Mouse (Mus musculus): ENCODE measurements around the gene Cldnd2. TPM values are rescaled to one million over a fixed set of nuclear protein-coding genes. Genes with fewer than 3 reads are reported as not detected.

Cldnd2 gene
- polyA plus RNA-seq (2012; rRNA removed) = not detected in 2 replicates

DNA sequence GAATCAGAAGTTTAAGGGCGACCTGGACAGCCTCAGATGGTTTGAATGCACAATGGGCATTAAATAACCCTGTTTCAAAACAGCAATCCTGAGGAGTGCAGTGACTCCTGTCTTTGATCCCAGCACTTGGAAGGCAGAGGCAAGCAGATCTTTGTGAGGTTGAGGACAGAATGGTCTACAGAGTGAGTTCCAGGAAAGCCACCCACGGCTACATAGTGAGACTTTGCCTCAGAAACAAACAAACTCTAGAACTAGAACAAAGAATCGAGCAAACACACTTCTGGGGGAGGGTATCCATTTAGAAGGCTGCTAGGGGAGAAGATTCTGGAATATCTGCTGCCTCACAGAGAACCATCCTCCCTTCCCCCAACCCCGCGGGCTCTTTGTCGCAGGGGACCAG is at the start of gene Cldnd2:
Gene Cldnd2 (plus strand): TSS at position 301 of the 400 bp plus-strand sequence.

GRCm38 (mm10) chr7:43408131-43408553 is 32.4 kb upstream of the Cldnd2 start, which contains the start of gene Siglecg:
Gene Siglecg, plus strand, starts transcription at chr7:43408204.

GRCm38 (mm10) chr7:43427406-43427805 is 13.2 kb upstream of the Cldnd2 start, which contains the start of gene Lim2:
Gene Lim2, plus strand, starts transcription at chr7:43427670.

DNA sequence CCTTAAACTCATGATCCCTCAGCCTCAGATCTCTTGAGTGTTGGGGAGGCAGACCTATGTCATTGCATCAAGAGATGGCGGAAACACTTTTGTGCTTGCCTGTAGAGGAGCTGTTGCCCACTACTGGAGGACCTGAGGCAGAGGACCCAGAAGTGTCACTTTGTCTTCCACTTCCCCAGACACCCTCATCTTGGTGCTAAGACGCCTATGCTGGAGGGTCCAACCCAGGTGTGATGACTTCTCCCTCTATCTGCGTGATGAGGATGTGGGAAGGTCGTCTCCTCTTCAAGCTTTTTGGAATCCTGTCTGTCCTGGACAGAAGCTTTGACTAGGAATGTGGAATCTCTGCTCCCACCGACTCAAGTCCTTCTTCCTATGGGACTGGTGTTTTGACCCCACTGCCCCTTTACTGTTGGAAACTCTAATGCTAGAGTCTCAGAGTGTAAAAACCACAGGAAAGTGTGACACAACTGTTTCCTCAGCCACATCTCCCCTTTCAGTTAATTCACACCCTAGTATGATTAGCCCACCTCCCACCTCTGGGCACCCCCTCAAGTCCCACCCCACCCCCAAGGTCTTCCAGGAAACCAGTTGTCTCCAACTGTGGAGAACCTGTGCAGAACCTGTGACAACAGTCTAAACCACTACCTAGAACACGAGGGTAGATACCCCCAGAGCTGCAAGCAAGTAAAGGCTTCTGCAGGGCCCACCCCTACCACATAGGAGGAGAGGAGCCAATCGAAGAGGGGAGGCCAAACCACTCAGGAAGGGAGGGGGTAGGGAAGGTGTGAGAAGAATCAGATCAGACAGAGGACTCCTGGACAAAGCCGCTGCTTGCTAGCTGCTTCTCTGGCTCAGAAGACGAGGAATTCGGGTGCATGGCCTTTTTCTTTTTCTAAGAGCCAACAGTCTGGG is 4.0 kb upstream of the Cldnd2 start, which contains the start of gene Nkg7:
Gene Nkg7 (plus strand): TSS at position 733 of the 915 bp plus-strand sequence.

DNA sequence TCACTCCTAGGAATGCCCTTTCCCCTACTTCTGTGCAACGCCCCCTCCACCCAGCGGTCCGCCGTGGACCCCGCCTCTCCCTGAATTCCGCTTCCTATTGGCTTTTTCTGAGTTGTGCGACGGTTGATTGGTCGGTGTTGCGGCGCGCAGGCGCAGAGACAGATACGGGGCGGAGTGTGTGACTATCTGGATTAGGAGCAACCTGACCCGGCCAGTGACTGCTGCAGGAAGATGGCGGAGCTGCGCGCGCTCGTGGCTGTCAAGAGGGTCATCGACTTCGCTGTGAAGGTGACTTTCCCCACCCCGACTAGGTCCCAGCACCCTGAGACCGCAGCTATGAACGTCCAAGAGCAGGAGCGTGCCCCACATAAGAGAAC is 3.3 kb downstream of the Cldnd2 start, which contains the start of the genes Etfb and Gm45233:
Gene Etfb (plus strand): TSS at position 167 of the 377 bp plus-strand sequence.
Gene Gm45233 (plus strand): TSS at position 212 of the 377 bp plus-strand sequence.

DNA sequence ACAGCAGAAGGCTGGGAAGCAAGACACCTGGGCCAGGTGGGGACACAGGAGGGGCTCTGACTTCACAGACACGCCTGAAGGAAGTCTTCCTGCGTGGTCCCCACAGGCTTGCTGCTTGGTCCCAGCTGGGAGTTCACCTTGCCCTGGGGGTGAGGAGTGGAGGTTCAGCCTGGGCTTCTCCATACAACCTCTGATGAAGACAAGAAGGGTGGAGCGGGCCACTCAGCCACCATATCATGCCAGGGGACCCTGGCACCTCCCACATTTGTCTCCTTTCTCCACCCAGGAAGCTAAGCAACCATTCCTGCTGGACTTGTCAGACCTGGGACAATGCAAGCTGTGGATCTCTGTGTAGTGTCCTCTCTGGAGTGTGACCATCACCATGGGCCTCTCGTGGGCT is 22.3 kb downstream of the Cldnd2 start, which contains the start of gene Vsig10l:
Gene Vsig10l (plus strand): TSS at position 301 of the 400 bp plus-strand sequence.

GRCm38 (mm10) chr7:43489631-43490125 is 49.1 kb downstream of the Cldnd2 start, which contains the start of gene Iglon5:
Gene Iglon5, minus strand, starts transcription at chr7:43490075.

Other genes with a start within 250 kb of the Cldnd2 start
- gene Zfp715, start 127.5 kb upstream of the Cldnd2 start, polyA plus RNA-seq (2012; rRNA removed) = 7.7 and 12.3 TPM in 2 replicates
- 0.26 and 0.29 TPM in 2 replicates for gene Siglecf, start 89.4 kb upstream of the Cldnd2 start, polyA plus RNA-seq (2012; rRNA removed)
- 0.26 and 0.39 TPM in 2 replicates for gene Siglecg, start 32.6 kb upstream of the Cldnd2 start, polyA plus RNA-seq (2012; rRNA removed)
- 0.16 TPM in 1 of 2 replicates, not detected in the other for gene Lim2, start 13.1 kb upstream of the Cldnd2 start, polyA plus RNA-seq (2012; rRNA removed)
- not detected in 2 replicates for gene Nkg7, start 3.7 kb upstream of the Cldnd2 start, polyA plus RNA-seq (2012; rRNA removed)
- 144 and 159 TPM in 2 replicates for gene Etfb, start 3.3 kb downstream of the Cldnd2 start, polyA plus RNA-seq (2012; rRNA removed)
- gene Gm45233, start 3.3 kb downstream of the Cldnd2 start, polyA plus RNA-seq (2012; rRNA removed) = 0.34 and 0.98 TPM in 2 replicates
- 3.1 and 3.4 TPM in 2 replicates for gene Vsig10l, start 22.4 kb downstream of the Cldnd2 start, polyA plus RNA-seq (2012; rRNA removed)
- gene Iglon5, start 49.3 kb downstream of the Cldnd2 start, polyA plus RNA-seq (2012; rRNA removed) = 23.5 and 37.8 TPM in 2 replicates
- not detected in 2 replicates for gene 4931406B18Rik, start 65.2 kb downstream of the Cldnd2 start, polyA plus RNA-seq (2012; rRNA removed)
- gene Cd33, start 103.6 kb downstream of the Cldnd2 start, polyA plus RNA-seq (2012; rRNA removed) = 0.83 and 2.2 TPM in 2 replicates
- 8.8 TPM in 2 replicates for gene Zfp658, start 121.5 kb downstream of the Cldnd2 start, polyA plus RNA-seq (2012; rRNA removed)
- 5.7 and 8.6 TPM in 2 replicates for gene Zfp719, start 138.8 kb downstream of the Cldnd2 start, polyA plus RNA-seq (2012; rRNA removed)
- gene Zfp819, start 166.4 kb downstream of the Cldnd2 start, polyA plus RNA-seq (2012; rRNA removed) = 0.60 and 0.61 TPM in 2 replicates
- gene Ceacam18, start 193.9 kb downstream of the Cldnd2 start, polyA plus RNA-seq (2012; rRNA removed) = 0.04 TPM in 1 of 2 replicates, not detected in the other
- gene Siglece, start 219.4 kb downstream of the Cldnd2 start, polyA plus RNA-seq (2012; rRNA removed) = 0.53 and 0.58 TPM in 2 replicates
- gene Ctu1, start 231.2 kb downstream of the Cldnd2 start, polyA plus RNA-seq (2012; rRNA removed) = 12.8 and 13.0 TPM in 2 replicates
- 0.13 and 0.22 TPM in 2 replicates for gene Klk14, start 249.6 kb downstream of the Cldnd2 start, polyA plus RNA-seq (2012; rRNA removed)